Mouse (Mus musculus) intestine, embryonic 15.5 days (tissue): ENCODE measurements around the gene Olfr345. TPM values are rescaled to one million over a fixed set of nuclear protein-coding genes. Genes with fewer than 3 reads are reported as not detected.

Experiments
- ATAC-seq: fragments of 200-750 bp; cut with Nextera tagmentation; 2 replicates; pipeline ENCODE4 v1.8.0; 2017; ENCODE audit warnings: moderate TSS enrichment, moderate library complexity
- H3K27ac ChIP-seq: fragments of 300-500 bp; sonication (generic); 2 replicates; pipeline ENCODE4 v1.5.1; 2015; ENCODE audit warnings: mild to moderate bottlenecking, inconsistent platforms
- H3K27me3 ChIP-seq: fragments of 300-500 bp; sonication (generic); replicated peaks from 2 replicates; pipeline ENCODE4 v1.6.1; 2015; ENCODE audit warnings: inconsistent platforms
- H3K36me3 ChIP-seq: fragments of 300-500 bp; sonication (generic); 2 replicates; pipeline ENCODE4 v1.6.1; 2015; ENCODE audit warnings: inconsistent platforms
- H3K4me1 ChIP-seq: fragments of 300-500 bp; sonication (generic); replicated peaks from 2 replicates; pipeline ENCODE4 v1.6.1; 2015; ENCODE audit warnings: inconsistent platforms
- H3K4me2 ChIP-seq: fragments of 300-500 bp; sonication (generic); replicated peaks from 2 replicates; pipeline ENCODE4 v1.6.1; 2015; ENCODE audit warnings: mild to moderate bottlenecking, inconsistent platforms
- H3K4me3 ChIP-seq: fragments of 300-500 bp; sonication (generic); replicated peaks from 2 replicates; pipeline ENCODE4 v1.5.1; 2015; ENCODE audit warnings: inconsistent platforms
- H3K9ac ChIP-seq: fragments of 300-500 bp; sonication (generic); 2 replicates; pipeline ENCODE4 v1.6.1; 2015; ENCODE audit warnings: inconsistent platforms
- H3K9me3 ChIP-seq: fragments of 300-500 bp; sonication (generic); 2 replicates; pipeline ENCODE4 v1.6.1; 2016; ENCODE audit warnings: inconsistent platforms
- WGBS: fragments of 180-500 bp; shearing (Covaris S2); methylation state at CpG from one replicate; pipeline ENCODE4 v1.1.7; 2015; 5-methylcytosine and 5-hydroxymethylcytosine counted together
- polyA plus RNA-seq: library from polyadenylated mRNA; unstranded; fragments of >200 nt; fragmentation: Nextera tagmentation; extraction: Ambion mirVana; gene quantifications from 2 replicates; pipeline ENCODE4 v1.2.1, GENCODE M21; 2015

Olfr345 gene
- polyA plus RNA-seq: not detected in 2 replicates

- Histone ChIP-seq H3K4me1 (no peaks in the 10 kb centered on the region), H3K9ac (no peak within 1 kb of the TSS), H3K9me3 (no peaks in the 10 kb centered on the region), H3K27ac (no peak within 1 kb of the TSS), H3K4me3 (no peak within 1 kb of the TSS), H3K27me3 (no peaks in the 10 kb centered on the region), H3K4me2 (no peak within 1 kb of the TSS), H3K36me3 (no peaks in the 10 kb centered on the region)
- 64% methylated on average over 1 of the region's 1 CpGs for WGBS
- no peak for ATAC-seq
Measured at GRCm38 (mm10) chr2:36639741-36640140, at the start of gene Olfr345. Olfr345 (plus strand) TSS chr2:36640041.

GRCm38 (mm10) chr2:36685488-36685887 lies 45.6 kb downstream of the Olfr345 start, which contains the start of gene Olfr346:
Olfr346 (plus strand) TSS chr2:36685788.
- no peak within 1 kb of the TSS for H3K4me3 ChIP-seq
- WGBS: 93% methylated on average over 1 of the region's 1 CpGs
- no peaks in the 10 kb centered on the region for H3K4me1 ChIP-seq
- no peak for ATAC-seq
- no peaks in the 10 kb centered on the region for H3K9me3 ChIP-seq
- no peaks in the 10 kb centered on the region for H3K27me3 ChIP-seq
- no peak within 1 kb of the TSS for H3K9ac ChIP-seq
- no peak within 1 kb of the TSS for H3K27ac ChIP-seq
- H3K4me2 ChIP-seq: no peak within 1 kb of the TSS
- no peaks in the 10 kb centered on the region for H3K36me3 ChIP-seq

Other genes starting within 250 kb of the Olfr345 start
- gene Olfr339, start 221.1 kb upstream of the Olfr345 start, polyA plus RNA-seq: not detected in 2 replicates
- not detected in 2 replicates for gene Olfr340, start 187.5 kb upstream of the Olfr345 start, polyA plus RNA-seq
- not detected in 2 replicates for gene Olfr341, start 157.6 kb upstream of the Olfr345 start, polyA plus RNA-seq
- not detected in 2 replicates for gene Olfr342, start 115.0 kb upstream of the Olfr345 start, polyA plus RNA-seq
- gene Olfr344, start 73.4 kb upstream of the Olfr345 start, polyA plus RNA-seq: not detected in 2 replicates
- not detected in 2 replicates for gene Olfr346, start 45.7 kb downstream of the Olfr345 start, polyA plus RNA-seq
- not detected in 2 replicates for gene Olfr347, start 91.9 kb downstream of the Olfr345 start, polyA plus RNA-seq
- not detected in 2 replicates for gene Olfr348, start 144.2 kb downstream of the Olfr345 start, polyA plus RNA-seq
- gene Olfr50, start 150.5 kb downstream of the Olfr345 start, polyA plus RNA-seq: not detected in 2 replicates
- gene Olfr3, start 177.0 kb downstream of the Olfr345 start, polyA plus RNA-seq: not detected in 2 replicates
- gene Olfr350, start 206.3 kb downstream of the Olfr345 start, polyA plus RNA-seq: not detected in 2 replicates
- gene Olfr351, start 222.6 kb downstream of the Olfr345 start, polyA plus RNA-seq: not detected in 2 replicates
- gene Olfr352, start 228.4 kb downstream of the Olfr345 start, polyA plus RNA-seq: not detected in 2 replicates